Mouse (Mus musculus): Measurements from ENCODE around the gene Gm12216.
A peak's percentile ranks its signal among the peaks of the same experiment; 100 is the strongest.
"Not testable (repeated sequence)": the region's sequence is repeated elsewhere in the genome, so short reads cannot be mapped to it uniquely, and the experiment has no call there.

Gene Gm12216

DNA sequence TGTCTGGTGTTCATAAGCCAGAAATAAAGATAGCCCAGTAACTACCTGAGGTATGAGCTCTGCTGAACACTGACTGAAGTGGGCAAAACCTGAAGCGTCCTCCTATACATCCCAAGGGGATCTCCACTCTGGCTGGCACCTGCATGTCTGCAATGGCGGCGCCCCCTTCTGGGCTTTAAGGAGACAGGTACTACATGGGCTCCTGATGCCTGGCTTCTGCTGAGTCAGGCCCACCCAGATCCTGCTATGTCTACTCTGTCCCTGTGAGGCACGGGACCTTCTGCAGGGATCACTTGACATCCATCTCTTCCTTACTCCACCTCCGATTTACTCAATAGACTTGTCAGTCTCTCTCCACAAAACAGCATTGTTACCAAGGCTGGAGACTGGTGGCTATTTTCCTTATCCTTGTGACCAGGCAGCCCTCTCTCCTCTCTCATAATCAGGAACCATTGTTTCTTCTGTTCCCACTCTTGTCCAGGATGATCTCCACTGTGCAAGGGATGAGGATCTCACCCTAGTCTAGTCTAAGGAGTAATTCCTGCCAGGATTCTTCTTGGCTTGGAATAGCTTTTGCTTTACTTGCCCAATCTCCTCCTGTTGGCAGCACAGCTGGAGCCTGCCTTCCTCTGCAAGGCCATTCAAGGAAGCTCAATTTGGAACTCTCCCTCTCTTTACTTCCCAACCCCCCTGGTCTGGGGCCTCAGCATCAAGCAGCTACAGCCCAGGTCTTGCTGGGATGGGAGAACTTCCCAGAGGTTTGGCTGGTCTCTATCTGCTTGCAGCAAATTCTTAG lies 15.1 kb upstream of the Gm12216 start:
- DNase-seq (ENCODE audit: low read depth, low spot score): peak; percentile 36

DNA sequence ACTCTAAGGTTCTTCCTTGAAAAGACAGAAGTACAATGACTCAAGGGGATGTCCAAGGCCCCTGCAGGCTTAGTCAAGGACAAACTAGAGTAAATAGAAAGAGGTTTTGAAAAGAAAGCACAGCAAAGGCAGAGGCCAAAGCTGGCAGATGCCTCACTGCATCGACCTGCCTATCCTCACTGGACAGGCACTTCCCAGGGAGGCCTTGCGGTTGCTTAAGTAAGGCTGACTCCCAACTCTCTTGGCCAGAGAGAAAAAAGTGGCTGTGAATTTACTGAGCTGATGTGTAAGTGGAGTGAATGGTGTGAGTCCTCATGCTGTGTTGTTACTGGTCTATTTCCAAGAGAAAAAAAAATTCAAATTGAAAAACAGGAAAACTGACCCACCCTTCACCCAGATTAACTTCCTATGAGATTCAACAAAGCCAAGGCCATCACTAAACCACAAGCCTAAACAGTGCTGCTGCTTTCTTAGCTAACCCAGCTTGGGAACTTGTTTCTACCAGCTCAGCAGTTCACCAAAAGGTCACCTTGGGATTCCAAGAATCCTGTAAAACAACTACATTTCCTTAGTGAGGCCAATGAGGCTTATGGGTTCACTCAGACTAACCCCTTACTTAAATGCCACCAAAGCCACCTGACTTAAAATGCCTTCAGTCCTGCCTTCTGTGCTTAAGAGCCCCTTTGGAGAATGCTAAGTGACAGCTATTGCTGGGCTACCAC lies 12.9 kb upstream of the Gm12216 start:
- no peak for DNase-seq (ENCODE audit: low read depth, low spot score)

DNA sequence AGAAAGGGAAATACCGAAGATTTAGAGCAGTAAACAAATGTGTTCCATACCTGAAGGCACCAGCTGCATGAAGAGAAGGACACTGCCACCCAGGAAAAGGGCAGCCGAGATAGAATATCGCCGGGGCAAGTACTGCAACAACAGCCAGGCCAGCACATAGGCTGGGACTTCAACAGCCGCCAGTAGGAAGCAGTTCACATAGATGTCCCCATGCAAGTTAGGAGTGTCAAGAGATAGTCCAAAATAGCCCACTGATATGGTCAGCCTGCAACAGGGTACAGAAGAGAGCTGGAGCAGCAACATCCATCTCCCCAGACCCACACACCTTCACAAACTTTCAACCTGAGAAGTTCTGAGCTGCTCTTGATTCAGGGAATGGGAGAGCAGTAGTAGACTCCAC lies 10.1 kb upstream of the Gm12216 start:
- DNase-seq (ENCODE audit: low read depth, low spot score): no peak

DNA sequence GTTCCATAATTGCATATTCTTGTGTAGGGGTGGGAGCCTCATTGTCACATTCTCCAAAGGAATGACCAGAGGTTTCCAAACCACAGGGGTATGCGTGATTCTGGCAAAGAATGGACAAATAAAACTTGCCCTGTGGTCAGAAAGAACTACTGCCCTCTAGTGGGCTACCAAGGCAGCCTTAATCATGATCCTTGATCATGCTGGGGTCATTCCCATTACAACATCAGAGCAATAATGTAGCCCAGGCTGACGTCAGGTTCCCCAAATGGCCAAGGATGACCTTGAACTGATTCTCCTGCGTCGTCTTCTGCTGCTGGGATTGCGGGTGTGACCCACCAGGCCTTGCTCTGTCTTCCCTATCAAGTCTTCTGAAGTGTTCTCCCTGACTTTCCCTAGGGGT lies 9.3 kb upstream of the Gm12216 start:
- DNase-seq (ENCODE audit: low read depth, low spot score): not testable (repeated sequence)

DNA sequence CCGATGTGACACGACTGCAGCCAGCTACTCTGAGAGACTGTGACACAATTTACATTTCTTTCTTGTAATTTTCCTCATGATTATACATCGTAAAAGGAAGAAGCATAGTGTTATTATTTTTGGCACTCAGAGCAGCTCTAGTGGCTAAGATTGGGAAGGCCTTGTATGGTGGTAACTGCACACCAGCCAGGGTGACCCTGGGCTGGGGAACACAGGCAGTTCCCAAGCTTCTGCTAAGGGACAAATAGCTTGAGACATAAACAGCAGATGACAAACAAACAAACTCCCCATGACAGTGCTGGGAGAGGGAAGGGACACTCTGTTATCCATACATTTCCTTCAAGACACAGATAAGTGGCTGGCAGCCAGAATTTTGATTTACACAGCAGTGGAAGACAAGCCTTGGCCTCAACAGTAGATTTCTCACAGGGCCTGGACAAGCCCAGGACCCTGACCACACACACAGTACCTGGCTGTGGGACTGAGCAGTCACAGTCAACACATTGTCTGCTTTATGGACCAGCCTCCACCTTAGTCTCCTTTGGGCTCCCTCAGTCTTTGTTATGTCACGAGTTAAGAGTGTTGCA lies 5.8 kb upstream of the Gm12216 start:
- not testable (repeated sequence) for DNase-seq (ENCODE audit: low read depth, low spot score)

DNA sequence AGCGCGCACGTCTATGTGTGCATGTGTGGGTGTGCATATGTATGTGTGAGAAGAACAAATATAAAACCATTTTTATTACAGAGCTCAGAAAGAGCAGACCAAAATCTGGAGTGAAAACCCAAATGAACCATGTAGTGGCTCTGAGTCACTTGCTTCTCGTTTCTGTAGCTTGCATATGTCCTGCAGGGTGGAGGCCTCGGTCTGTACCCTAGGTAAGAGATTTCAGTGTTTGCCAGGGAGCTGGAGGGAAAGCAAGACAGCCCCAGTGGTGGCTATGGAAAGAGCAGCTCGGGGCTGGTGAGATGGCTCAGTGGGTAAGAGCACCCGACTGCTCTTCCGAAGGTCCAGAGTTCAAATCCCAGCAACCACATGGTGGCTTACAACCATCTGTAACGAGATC lies 1.9 kb upstream of the Gm12216 start:
- peak; percentile 5 for DNase-seq (ENCODE audit: low read depth, low spot score)

DNA sequence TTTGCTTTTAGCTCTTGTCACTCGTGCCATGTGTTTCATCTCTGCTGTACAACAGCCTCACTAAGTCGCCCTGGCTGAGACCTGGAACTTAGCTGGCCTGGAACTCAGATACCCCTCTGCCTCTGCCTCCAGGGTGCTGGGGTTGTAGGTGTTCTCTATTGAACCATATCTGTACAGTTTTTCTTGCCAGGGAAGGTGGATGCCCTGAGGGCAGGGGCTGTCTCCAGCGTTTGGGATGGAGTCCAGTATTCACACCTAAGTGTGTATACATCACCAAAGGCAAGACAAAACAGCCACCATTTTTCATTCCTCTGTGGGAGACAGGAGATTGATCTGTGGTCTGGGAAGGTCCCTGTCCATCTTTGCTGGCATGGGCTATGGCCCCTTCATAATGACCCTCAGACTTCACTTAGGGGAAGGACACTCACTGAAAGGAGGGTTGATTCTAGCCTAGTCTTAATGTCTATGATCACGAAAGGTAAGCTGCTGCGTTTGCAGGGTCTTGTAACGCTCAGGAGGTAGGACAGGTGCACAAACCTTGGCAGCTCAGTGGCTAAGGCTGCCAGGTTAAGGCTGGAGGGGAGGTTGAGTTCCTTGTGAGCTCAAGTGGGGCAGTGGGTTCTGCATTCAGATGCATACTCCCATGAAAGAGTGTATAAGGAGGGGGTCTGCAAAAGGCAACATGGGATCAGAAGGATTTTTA lies 847 bp downstream of the Gm12216 start:
- peak; percentile 10 for DNase-seq (ENCODE audit: low read depth, low spot score)

DNA sequence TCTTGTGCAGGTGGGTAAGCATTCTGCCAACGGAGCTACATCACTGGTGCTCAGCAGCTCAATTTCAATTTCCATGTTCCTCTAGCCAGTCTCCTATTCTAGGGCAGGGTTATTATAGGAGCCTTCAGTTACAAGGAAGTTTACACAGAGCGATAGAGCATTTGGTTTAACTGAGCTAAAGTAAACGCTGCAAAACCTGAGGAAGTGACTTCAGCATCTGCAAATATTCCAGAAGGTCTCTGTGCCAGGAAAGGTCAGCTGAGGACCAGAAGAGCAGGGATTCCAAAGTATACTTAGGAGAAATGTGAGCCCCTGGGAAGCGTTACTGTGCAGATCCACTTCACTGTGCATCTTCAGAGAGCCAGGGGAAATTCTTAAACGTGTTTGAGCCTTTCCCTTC lies 5.4 kb downstream of the Gm12216 start:
- DNase-seq (ENCODE audit: low read depth, low spot score): no peak

DNA sequence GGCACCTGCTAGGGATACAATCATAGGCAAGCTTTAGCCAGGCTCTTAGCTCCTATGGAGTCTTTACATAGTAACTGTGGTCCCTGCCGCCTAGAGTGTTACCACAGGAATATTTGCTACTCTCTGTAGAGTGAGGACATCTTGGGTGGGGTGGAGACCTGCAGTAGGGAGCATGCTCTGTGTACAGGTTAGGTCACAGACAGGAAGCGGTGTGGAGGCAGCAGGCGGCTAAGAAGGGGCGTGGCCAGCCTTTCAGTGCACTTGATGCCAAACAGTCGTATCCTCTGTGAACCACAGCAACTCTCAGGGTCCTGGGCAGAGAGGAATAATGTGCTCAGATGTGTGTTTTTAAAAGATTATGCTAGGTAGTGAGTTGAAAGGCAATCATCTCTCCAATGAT lies 7.3 kb downstream of the Gm12216 start:
- DNase-seq (ENCODE audit: low read depth, low spot score): no peak

DNA sequence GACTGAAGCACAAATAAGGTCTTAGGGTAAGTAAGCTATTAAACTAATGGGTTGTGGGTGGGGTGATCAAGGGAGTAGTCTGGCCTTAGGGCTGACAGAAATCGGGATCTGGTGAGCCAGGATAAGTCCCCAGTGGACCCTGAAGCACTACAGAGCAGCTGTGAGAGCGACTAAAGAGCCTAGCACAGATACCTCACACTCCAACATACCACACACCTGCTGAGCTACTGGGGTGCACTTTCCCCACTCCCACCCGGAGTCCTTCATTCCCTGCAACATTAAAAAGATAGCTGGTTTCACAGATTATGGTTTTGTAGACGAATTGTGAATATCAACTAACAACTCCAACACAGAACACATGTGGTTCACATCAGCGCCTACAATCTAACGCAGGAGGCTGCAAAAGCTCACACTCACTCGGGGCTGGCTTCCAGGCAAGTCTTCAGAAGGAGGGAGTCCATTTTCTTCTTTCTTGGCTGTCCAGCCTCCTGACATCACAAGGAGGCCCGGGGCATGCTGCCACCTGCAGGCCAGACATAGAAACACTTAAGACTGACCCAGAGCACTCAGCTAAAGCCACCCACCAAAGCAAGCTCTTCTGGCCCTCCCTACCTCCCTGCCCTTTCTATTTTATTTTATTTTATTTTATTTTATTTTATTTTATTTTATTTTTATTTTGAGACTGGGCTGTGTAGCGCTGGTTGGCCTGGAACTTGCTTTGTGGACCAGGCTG lies 9.3 kb downstream of the Gm12216 start:
- DNase-seq (ENCODE audit: low read depth, low spot score): peak; percentile 76

DNA sequence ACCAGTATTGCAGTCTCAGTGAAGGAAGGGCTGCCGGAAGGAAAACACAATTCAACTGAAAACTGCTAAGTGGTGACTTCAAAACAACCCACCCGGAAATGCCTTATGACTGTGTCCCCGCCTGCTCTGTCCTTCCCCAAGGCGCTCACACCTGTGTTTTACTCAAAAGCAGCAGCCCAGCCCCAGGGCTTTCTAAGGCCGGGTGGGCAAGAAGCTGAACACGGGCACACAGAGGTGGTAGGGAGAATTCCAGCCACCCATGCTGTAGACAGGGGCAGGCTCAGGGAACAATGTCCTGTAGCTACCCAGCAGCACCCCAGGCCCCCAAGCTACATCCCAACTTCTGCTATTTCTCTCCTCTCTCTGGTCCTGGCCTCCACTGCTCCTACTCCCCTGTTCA lies 13.4 kb downstream of the Gm12216 start:
- DNase-seq (ENCODE audit: low read depth, low spot score): peak; percentile 79

DNA sequence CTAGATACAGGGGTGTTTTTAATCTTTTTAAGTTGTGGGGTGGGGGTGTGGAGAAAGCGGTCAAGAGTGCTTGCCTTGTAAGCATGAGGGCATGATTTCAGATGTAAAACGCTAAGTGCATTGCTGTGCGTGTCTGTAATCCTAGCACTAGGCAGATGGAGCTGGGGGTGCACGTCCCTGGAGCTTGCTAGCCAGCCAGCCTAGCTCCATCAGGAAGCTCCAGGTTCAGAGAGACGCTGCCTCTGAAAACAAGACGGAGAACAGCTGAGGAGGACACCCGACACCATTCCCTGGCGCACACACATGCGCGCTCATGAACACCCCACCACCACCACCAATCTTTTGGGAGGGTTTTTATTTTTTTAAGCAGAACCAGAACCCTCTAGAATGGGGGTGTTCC lies 15.9 kb downstream of the Gm12216 start:
- DNase-seq (ENCODE audit: low read depth, low spot score): no peak

DNA sequence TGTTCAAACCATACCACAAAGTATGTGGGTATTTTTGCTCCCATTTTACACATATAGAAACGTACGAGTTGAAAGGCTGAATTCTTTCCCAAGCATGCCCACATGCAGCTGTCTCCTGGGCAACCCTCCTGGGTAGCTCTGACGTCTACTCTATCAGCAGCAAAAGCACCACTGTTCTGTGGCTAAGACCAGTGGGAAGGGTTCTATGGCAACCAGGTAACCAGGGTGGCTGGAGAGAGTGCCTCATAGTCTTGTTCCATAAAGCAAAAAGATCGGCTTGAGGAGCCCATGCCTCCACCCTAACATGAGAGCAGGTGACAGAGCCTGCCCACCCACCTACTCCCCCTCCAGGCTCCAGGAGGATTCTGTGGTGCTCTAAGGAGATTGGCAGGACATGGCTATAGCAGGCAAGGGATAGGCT lies 16.9 kb downstream of the Gm12216 start:
- no peak for DNase-seq (ENCODE audit: low read depth, low spot score)

DNA sequence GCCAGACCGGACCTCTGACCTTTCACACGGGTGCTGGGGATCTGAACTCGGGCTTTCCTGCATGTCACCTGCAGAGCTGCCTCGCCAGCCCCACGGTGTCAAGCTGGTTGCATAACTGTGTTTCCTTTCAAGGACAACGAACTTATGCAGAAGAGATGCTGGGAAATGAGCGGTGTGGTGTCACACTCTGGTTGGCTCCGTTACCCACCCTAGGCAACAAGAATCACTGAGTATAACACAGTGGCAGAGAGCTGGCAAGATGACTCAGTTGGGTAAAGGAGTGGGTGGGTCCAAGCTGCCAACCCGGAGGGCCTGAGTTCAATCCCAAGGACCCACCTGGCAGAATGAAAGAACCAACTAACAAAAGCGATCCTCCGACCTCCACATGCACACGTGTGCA lies 17.5 kb downstream of the Gm12216 start:
- DNase-seq (ENCODE audit: low read depth, low spot score): no peak

DNA sequence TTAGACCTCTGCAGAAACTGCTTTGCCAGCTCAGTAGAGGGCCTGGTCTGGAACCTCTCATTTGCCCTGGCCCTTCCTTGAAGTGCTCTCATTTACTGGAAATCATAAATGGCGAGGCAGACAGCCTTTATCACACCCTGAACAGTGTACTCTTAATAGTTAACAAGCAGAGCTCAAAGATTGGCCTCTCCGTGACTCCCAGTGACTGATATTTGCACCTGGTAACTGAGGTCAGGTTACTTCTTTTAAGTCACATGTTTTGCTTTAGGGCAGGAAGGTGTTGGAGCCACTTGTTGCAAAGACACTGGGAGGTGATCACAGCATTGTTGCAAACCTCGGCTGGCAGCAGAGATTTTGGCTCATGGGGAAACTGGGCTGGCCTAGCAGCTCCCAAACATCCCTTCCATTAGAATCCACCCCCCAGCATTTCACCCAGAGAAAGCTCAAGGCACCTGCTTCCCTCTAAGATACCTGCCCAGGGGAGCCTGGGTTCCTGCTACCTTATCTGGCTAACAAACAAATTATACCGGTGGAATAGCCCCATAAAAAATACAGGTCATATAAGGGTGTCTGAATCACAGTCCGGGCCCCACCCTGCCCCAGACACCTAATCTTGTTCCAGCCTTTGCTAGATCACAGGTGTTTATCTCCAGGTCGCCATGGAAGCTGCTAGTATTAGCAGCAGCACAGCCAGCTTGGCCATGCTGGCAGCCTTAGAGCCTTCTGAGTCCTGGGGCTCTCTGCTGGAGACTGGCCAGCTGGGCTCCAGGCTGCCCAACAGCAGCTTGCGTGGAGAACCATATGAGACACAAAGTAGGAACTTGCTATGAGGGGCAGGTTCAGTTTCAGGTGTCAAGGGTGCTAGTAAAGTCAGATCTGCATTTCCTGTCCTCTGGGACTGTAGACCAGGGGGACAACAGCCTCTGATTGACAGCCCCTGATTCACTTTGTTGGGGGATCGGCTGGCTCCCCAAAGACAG lies 19.1 kb downstream of the Gm12216 start:
- peak; percentile 77 for DNase-seq (ENCODE audit: low read depth, low spot score)

DNA sequence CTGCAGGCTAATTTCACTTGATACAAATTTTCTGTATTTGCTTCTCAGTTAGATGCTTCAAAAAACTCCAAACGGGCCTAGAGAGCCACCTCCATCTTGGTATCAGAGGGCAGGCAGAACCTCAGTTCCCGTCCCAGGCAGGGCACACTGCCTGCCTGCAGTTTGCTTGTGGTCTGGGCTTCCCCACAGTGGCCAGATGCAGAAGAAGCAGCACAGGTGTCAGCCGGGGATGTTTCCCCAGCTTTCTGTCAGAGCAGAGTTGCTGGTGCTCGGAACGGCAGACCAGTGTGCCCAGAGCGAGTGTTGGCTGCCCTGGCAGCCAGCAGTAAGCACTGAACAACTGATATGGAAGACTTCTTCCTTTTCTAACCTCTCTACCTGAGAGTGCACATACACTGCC lies 19.9 kb downstream of the Gm12216 start:
- peak; percentile 91 for DNase-seq (ENCODE audit: low read depth, low spot score)

DNA sequence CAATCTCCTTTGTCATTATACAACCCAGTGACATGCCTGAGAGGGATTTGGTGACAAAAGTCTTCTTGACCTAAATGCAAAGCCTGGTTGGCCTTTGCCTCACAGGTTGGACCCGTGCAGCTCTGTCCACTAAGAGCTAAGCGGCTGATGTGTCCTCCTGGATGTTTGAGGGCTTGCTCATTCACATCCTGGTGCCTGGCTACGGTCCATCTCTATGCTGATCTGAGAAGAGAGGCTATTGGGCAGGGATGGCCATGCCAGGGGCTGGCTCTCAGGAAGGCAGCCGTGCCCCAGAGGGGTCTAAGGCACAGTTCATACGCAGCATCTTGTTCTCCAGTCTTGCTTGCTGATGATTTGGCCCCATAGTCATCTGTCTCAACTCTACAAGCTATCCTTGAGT lies 21.3 kb downstream of the Gm12216 start:
- no peak for DNase-seq (ENCODE audit: low read depth, low spot score)

DNA sequence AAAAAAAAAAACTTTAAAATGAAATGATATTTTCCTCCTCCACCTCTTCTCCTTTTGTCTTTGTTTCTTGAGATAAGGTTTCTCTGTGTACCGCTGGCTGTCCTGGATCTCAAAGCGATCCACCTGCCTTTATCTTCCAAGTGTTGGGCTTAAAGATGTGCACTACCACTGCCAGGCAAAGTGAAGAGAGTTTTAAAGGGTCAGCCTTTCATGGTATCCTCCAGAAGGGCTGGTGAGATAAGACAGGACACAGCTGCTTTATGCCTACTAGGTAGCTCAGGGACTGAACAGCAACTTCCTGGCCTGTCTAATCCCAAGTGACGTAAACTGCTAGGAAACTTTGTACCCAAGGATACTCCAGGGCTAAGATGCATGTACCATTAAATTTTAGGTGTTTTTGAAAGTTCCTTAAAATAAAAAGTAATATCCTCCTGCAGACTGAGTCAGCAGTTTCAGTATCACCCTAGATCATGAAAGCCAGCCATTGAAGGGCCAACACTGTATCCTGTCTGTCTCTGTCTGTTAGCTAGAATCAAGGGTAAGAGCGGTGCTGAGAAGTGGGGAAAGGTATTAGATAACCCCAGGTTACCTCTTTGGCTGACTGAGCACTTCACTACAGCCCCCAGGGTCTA lies 23.6 kb downstream of the Gm12216 start:
- peak; percentile 62 for DNase-seq (ENCODE audit: low read depth, low spot score)

DNA sequence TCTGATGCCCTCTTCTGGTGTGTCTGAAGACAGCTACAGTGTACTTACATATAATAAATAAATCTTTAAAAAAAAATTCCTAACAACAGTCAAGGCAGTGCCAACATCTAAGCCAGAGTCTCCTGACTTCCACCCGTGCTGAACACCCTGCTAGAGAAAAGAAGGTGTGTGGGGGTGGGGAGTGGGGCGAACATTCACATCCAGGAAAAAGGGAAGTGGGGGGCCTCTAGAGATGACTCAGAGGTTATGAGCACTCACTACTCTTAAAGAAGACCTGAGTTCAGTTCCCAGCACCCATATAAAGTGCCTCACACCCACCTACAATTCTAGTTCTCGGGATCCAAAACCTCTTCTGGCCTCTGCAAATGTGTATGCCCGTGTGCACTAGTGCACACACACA lies 33.6 kb downstream of the Gm12216 start:
- DNase-seq (ENCODE audit: low read depth, low spot score): peak; percentile 43

DNA sequence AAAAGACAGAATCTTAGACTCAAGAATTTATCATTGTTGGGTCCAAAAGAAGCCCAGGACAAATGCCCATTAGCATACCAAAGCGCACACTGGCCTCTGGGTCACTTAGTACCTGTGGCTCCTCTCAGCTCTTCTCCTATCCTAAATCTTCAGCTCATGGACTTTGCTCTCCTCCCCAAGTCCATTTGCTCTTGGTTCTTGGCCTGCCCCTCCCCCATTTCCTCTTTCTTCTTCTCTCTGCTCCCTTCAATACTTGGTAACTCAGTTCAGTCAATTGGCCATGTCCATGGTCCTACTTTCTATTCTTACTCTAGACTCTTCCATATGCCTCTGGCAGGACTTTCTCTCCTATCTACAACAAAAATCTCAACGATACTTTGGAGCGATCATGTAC lies 37.1 kb downstream of the Gm12216 start:
- peak; percentile 42 for DNase-seq (ENCODE audit: low read depth, low spot score)
